Mouse (Mus musculus) MEL (cell line): ENCODE results near the gene 1700023F06Rik. TPM values are rescaled to one million over a fixed set of nuclear protein-coding genes. Genes with fewer than 3 reads are reported as not detected.
"Not testable (repeated sequence)": the region's sequence is repeated elsewhere in the genome, so short reads cannot be mapped to it uniquely, and the experiment has no call there.

ENCODE experiments used
- DNase-seq: peaks from one replicate; pipeline ENCODE4 v3.0.0; 2011; ENCODE audit warnings: low read depth, low spot score
- H3K27ac ChIP-seq: 2 replicates; pipeline ENCODE4 v1.5.1; 2012; ENCODE audit warnings: low read depth, mild to moderate bottlenecking, control low read depth, low read length, moderate library complexity; ENCODE audit not compliant: control insufficient read depth
- H3K27me3 ChIP-seq, 2 experiments: fragments of 150-350 bp in 1 of 2; sonication (generic) in 1 of 2; 2 replicates each; pipeline ENCODE4 v1.6.1; 2012; ENCODE audit warnings: low read length in 2 of 2, mild to moderate bottlenecking in 2 of 2, improper control_type of control experiment in 1 of 2, moderate library complexity in 1 of 2; ENCODE audit not compliant: insufficient read depth in 2 of 2, control insufficient read depth in 1 of 2
- H3K36me3 ChIP-seq, 2 experiments: 2 replicates each; pipeline ENCODE4 v1.6.1; 2012 to 2014; ENCODE audit warnings: low read length in 2 of 2, improper control_type of control experiment in 1 of 2, inconsistent platforms in 1 of 2, mild to moderate bottlenecking in 1 of 2; ENCODE audit not compliant: insufficient read depth in 2 of 2, control insufficient read depth in 1 of 2
- H3K4me1 ChIP-seq, 2 experiments: fragments of 150-350 bp in 1 of 2; sonication (generic) in 1 of 2; 2 replicates each; pipeline ENCODE4 v1.6.1; 2012; ENCODE audit warnings: low read length in 2 of 2, improper control_type of control experiment in 1 of 2, mild to moderate bottlenecking in 1 of 2; ENCODE audit not compliant: insufficient read depth in 2 of 2, control insufficient read depth in 1 of 2
- H3K4me3 ChIP-seq, 2 experiments: fragments of 150-350 bp in 1 of 2; sonication (generic) in 1 of 2; 2 replicates each; pipeline ENCODE4 v1.5.1; 2012; ENCODE audit warnings: low read depth in 2 of 2, low read length in 2 of 2, mild to moderate bottlenecking in 2 of 2, moderate library complexity in 2 of 2, control low read depth in 1 of 2, improper control_type of control experiment in 1 of 2; ENCODE audit not compliant: control insufficient read depth in 1 of 2, insufficient read depth in 1 of 2
- H3K79me2 ChIP-seq: 2 replicates; pipeline ENCODE4 v1.6.1; 2012; ENCODE audit warnings: mild to moderate bottlenecking, low read length, moderate library complexity; ENCODE audit not compliant: control insufficient read depth, poor library complexity, insufficient read depth
- H3K9ac ChIP-seq: 2 replicates; pipeline ENCODE4 v1.6.1; 2012; ENCODE audit warnings: low read depth, mild to moderate bottlenecking, control low read depth, low read length, moderate library complexity; ENCODE audit not compliant: control insufficient read depth, poor library complexity, severe bottlenecking
- H3K9me3 ChIP-seq: fragments of 150-350 bp; sonication (generic); replicated peaks from 2 replicates; pipeline ENCODE4 v1.6.1; 2012; ENCODE audit warnings: mild to moderate bottlenecking, low read length, improper control_type of control experiment, moderate library complexity; ENCODE audit not compliant: insufficient read depth
- ELF1 ChIP-seq: IDR thresholded peaks from 2 replicates; pipeline ENCODE4 v1.6.1; 2014; ENCODE audit warnings: low read depth, mild to moderate bottlenecking, inconsistent platforms, low read length, improper control_type of control experiment, moderate library complexity
- EP300 ChIP-seq, 2 experiments: IDR thresholded peaks; 2 replicates each; pipeline ENCODE4 v1.6.1; 2011; ENCODE audit warnings: improper control_type of control experiment in 2 of 2, low read length in 2 of 2, low read depth in 1 of 2, mild to moderate bottlenecking in 1 of 2
- GABPA ChIP-seq: IDR thresholded peaks from 2 replicates; pipeline ENCODE4 v1.6.1; 2012; ENCODE audit warnings: low read depth, mild to moderate bottlenecking, inconsistent platforms, low read length, improper control_type of control experiment, moderate library complexity
- GATA1 ChIP-seq: IDR thresholded peaks from 2 replicates; pipeline ENCODE4 v1.6.1; 2011; ENCODE audit warnings: low read depth, low read length, improper control_type of control experiment
- KAT2A ChIP-seq: conservative IDR thresholded peaks from 2 replicates; pipeline ENCODE4 v1.6.1; 2012; ENCODE audit warnings: low read depth, low read length, improper control_type of control experiment, inconsistent platforms
- MAFK ChIP-seq: IDR thresholded peaks from 2 replicates; pipeline ENCODE4 v1.6.1; 2011; ENCODE audit warnings: low read depth, mild to moderate bottlenecking, low read length, improper control_type of control experiment, borderline replicate concordance
- MYB ChIP-seq: IDR thresholded peaks from 2 replicates; pipeline ENCODE4 v1.6.1; 2011; ENCODE audit warnings: mild to moderate bottlenecking, low read depth, low read length, improper control_type of control experiment
- NRF1 ChIP-seq: IDR thresholded peaks from 2 replicates; pipeline ENCODE4 v1.6.1; 2014; ENCODE audit warnings: low read depth, mild to moderate bottlenecking, inconsistent platforms, low read length, improper control_type of control experiment, moderate library complexity; ENCODE audit not compliant: poor library complexity, insufficient read depth, severe bottlenecking
- RAD21 ChIP-seq: IDR thresholded peaks from 2 replicates; pipeline ENCODE4 v1.6.1; 2011; ENCODE audit warnings: mild to moderate bottlenecking, low read depth, low read length, improper control_type of control experiment
- TAL1 ChIP-seq: IDR thresholded peaks from 2 replicates; pipeline ENCODE4 v1.6.1; 2012; ENCODE audit warnings: mild to moderate bottlenecking, inconsistent platforms, low read length, moderate library complexity, mixed read lengths
- TBP ChIP-seq: IDR thresholded peaks from 2 replicates; pipeline ENCODE4 v1.8.0; 2011; ENCODE audit warnings: low read depth, low read length, improper control_type of control experiment
- TCF12 ChIP-seq: IDR thresholded peaks from 2 replicates; pipeline ENCODE4 v1.6.1; 2014; ENCODE audit warnings: low read depth, mild to moderate bottlenecking, inconsistent platforms, low read length, improper control_type of control experiment, moderate library complexity
- UBTF ChIP-seq: IDR thresholded peaks from 2 replicates; pipeline ENCODE4 v1.6.1; 2012; ENCODE audit warnings: low read depth, mild to moderate bottlenecking, inconsistent platforms, low read length, improper control_type of control experiment, moderate library complexity, borderline replicate concordance; ENCODE audit not compliant: insufficient read depth
- USF1 ChIP-seq: IDR thresholded peaks from 2 replicates; pipeline ENCODE4 v1.6.1; 2014; ENCODE audit warnings: low read depth, mild to moderate bottlenecking, inconsistent platforms, low read length, improper control_type of control experiment, moderate library complexity
- ZC3H11A ChIP-seq: IDR thresholded peaks from 2 replicates; pipeline ENCODE4 v1.6.1; 2012; ENCODE audit warnings: low read depth, mild to moderate bottlenecking, inconsistent platforms, low read length, improper control_type of control experiment
- ZKSCAN1 ChIP-seq: IDR thresholded peaks from 2 replicates; pipeline ENCODE4 v1.6.1; 2012; ENCODE audit warnings: low read depth, mild to moderate bottlenecking, inconsistent platforms, low read length, improper control_type of control experiment, moderate library complexity
- ZNF384 ChIP-seq: IDR thresholded peaks from 2 replicates; pipeline ENCODE4 v1.6.1; 2012; ENCODE audit warnings: low read depth, mild to moderate bottlenecking, inconsistent platforms, low read length, improper control_type of control experiment
- polyA plus RNA-seq, 2 experiments: library from polyadenylated mRNA; stranded (reverse) in 1 of 2; unstranded in 1 of 2; fragments of >175 nt in 1 of 2; fragments of >200 nt in 1 of 2; gene quantifications; 2 replicates each; pipeline versions ENCODE4 v1.2.1 to v1.2.4; 2012; ENCODE audit warnings: low replicate concordance in 2 of 2, low read depth in 1 of 2; ENCODE audit not compliant: insufficient read length in 2 of 2, insufficient read depth in 1 of 2, missing spikeins in 1 of 2
- total RNA-seq: library from RNA; depleted of rRNA; stranded (reverse); fragments of 300-350 nt; gene quantifications from 2 replicates; pipeline ENCODE4 v1.2.3, GENCODE M21; 2012

The 1700023F06Rik gene
- total and polyA plus RNA-seq, 3 experiments, result not detected

GRCm38 (mm10) chr11:103222718-103223117, 14.4 kb upstream of the 1700023F06Rik start:
- H3K27ac ChIP-seq, H3K36me3 ChIP-seq, H3K4me3 ChIP-seq, H3K9me3 ChIP-seq, H3K9ac ChIP-seq, H3K27me3 ChIP-seq, H3K79me2 ChIP-seq, H3K4me1 ChIP-seq: not testable (repeated sequence)
- peak; percentile 55 for DNase-seq
- TF ChIP-seq TBP, result peak; percentile 40; the same call in 1 of the 2 replicates
- peak in 1 of 2 experiments; percentile 36; a peak in 1 of 4 replicates for TF ChIP-seq EP300 (IDR thresholded peaks at IDR 0.05; ENCODE audit: low read depth in 1 of 2, low read length in 2 of 2)
- peak; percentile 86 for TF ChIP-seq ZNF384
- TF ChIP-seq GATA1, result peak; percentile 62; the same call in 1 of the 2 replicates

- Histone ChIP-seq H3K9ac (no peak overlapping the region), H3K27ac (no peak overlapping the region), H3K27me3 (no peaks in the 10 kb centered on the region), H3K4me1 (peaks cover 0 to 9% of the 10 kb centered on the region in 2 experiments; a peak in 2 of 4 replicates), H3K79me2 (no peaks in the 10 kb centered on the region), H3K36me3 (peaks cover 0 to 3% of the 10 kb centered on the region in 2 experiments; a peak in 2 of 4 replicates), H3K9me3 (no peaks in the 10 kb centered on the region), H3K4me3 (no peak overlapping the region)
- TF ChIP-seq TAL1, result no peak
- DNase-seq, result no peak
These were observed 13.1 kb upstream of the 1700023F06Rik start for GRCm38 (mm10) chr11:103221437-103221836.

- Histone ChIP-seq H3K4me3 (no peak overlapping the region), H3K9ac (no peak overlapping the region), H3K27me3 (no peaks in the 10 kb centered on the region), H3K9me3 (no peaks in the 10 kb centered on the region), H3K79me2 (no peaks in the 10 kb centered on the region), H3K4me1 (peaks cover 0 to 9% of the 10 kb centered on the region in 2 experiments; a peak in 3 of 4 replicates), H3K27ac (no peak overlapping the region), H3K36me3 (peaks cover 0 to 6% of the 10 kb centered on the region in 2 experiments; a peak in 2 of 4 replicates)
- TF ChIP-seq KAT2A, result no peak
- no peak for TF ChIP-seq GATA1
- no peak for TF ChIP-seq MYB
- no peak for TF ChIP-seq TBP
- no peak for TF ChIP-seq NRF1
- TF ChIP-seq TCF12, result no peak
- no peak for TF ChIP-seq ELF1
- TF ChIP-seq MAFK, result no peak
- TF ChIP-seq RAD21, result no peak
- no peak for TF ChIP-seq ZKSCAN1
- no peak for TF ChIP-seq TAL1
- TF ChIP-seq USF1, result no peak
- no peak for TF ChIP-seq GABPA
- TF ChIP-seq ZC3H11A, result no peak
- no peak for TF ChIP-seq UBTF
- DNase-seq, result no peak
These were observed 11.6 kb upstream of the 1700023F06Rik start for GRCm38 (mm10) chr11:103219995-103220394.
